Mouse (Mus musculus) G1E (cell line): ENCODE measurements at regions not wholly inside any gene's neighbourhood (a gene's known extent, or its start where the extent isn't known, plus 50 kb on each side); places are given as distances from the start of the nearest gene placed in this dataset.

Source experiments
- CTCF ChIP-seq: IDR thresholded peaks from 2 replicates; pipeline ENCODE4 v1.5.1; 2012; ENCODE audit warnings: low read depth, low read length, inconsistent platforms, mixed read lengths
- GATA1 ChIP-seq: IDR thresholded peaks from 2 replicates; pipeline ENCODE4 v1.6.1; 2012; ENCODE audit warnings: borderline replicate concordance, low read length, inconsistent platforms, mixed read lengths
- GATA2 ChIP-seq: IDR thresholded peaks from 2 replicates; pipeline ENCODE4 v1.6.1; 2012; ENCODE audit warnings: low read depth, low read length, inconsistent platforms, borderline replicate concordance
- POLR2AphosphoS5 ChIP-seq: IDR thresholded peaks from 2 replicates; pipeline ENCODE4 v1.6.1; 2012; ENCODE audit warnings: low read depth, low read length, inconsistent platforms; ENCODE audit not compliant: insufficient replicate concordance
- TAL1 ChIP-seq: conservative IDR thresholded peaks from 2 replicates; pipeline ENCODE4 v1.6.1; 2012; ENCODE audit warnings: low read depth, low read length, inconsistent platforms, mixed read lengths

DNA sequence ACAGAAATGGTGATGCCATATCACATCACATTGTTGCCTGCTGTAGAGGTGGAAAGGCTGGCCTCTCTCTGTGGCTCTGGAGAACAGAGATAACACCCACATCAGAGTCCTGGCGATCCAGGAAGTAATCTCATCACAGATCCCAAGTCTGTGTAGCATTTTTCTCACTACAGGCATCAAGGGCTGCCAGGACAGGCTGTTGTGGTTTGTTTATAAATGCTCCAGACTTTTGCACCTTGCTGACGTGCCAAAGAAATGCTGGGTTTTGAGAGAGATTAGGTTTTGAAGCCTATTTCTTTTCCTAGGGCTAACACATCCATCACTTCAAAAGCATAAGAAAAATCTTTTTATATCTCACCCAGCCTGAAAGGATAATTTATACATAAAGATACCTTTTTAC lies 76.3 kb downstream of the Drd1 start:
- TF ChIP-seq TAL1 (no peak), CTCF (no peak), GATA2 (no peak), GATA1 (no peak), POLR2AphosphoS5 (no peak)
